Mouse (Mus musculus): ENCODE results near the gene Hps1. TPM values are rescaled to one million over a fixed set of nuclear protein-coding genes. Genes with fewer than 3 reads are reported as not detected.
"Not testable (repeated sequence)": the region's sequence is repeated elsewhere in the genome, so short reads cannot be mapped to it uniquely, and the experiment has no call there.

Hps1 gene
- 2.5 and 3.8 TPM in 2 replicates for total RNA-seq (2015; ENCODE audit: low replicate concordance)
- total RNA-seq (2017; ENCODE audit: low replicate concordance), result 2.7 and 4.0 TPM in 2 replicates

DNA sequence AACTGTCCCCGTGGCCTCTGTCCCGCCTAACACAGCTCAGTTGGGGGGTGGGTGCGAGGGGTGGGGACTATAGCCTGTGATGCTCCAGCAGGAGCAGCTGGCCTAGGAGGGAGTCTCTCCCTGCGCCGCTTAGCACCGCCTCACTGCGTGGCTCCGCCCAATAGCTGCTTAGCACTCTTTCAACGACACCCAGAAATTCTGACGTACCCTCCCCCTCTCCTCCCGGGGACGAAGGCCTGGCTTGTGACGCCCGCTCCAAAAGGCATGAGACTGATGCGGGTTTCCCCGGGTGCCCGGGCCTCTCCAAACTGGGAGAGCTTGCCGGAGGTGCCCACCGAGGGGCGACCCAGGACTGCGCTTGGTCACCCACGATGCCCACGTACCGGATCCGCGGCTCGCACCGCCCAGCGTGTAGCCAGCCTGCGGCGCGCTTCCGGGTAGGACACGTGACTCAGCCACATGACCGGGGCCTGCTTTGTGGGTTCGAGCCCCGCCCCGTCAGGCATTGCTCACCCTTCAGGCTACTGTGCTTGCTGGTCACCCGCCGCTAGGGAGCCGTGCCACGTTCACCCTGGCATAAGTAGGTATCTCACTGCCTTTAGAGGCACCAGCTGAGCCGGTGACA, at the start of gene Hps1:
TSS of gene Hps1 (minus strand) at position 448 of the 625 bp plus-strand sequence.
- ATAC-seq (replicated peaks; ENCODE audit: low FRiP score, poor library complexity, severe bottlenecking), result peak; percentile 94

DNA sequence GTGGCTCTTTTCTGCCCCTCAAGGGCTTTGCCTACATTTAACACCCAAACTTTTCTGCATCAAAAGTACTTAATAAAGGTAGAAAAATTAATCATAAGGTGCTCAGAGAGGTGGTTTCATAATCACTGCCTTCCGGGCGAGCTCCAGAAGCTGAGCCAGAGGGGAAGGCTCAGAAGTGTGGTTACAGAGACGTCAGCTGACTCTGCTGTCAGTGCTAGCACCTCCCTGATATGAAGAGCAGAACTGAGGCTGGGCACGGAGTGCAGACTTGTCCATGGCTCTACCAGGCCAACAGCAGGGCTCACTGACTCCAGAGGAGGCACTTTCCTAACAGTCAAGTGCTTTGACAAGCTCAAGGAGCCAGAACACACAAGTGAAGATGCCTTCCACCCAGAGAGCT, 49.4 kb upstream of the Hps1 start:
- no peak for ATAC-seq (replicated peaks; ENCODE audit: low FRiP score, poor library complexity, severe bottlenecking)

GRCm38 (mm10) chr19:42827843-42828242, 48.1 kb upstream of the Hps1 start:
- no peak for ATAC-seq (replicated peaks; ENCODE audit: low FRiP score, poor library complexity, severe bottlenecking)

DNA sequence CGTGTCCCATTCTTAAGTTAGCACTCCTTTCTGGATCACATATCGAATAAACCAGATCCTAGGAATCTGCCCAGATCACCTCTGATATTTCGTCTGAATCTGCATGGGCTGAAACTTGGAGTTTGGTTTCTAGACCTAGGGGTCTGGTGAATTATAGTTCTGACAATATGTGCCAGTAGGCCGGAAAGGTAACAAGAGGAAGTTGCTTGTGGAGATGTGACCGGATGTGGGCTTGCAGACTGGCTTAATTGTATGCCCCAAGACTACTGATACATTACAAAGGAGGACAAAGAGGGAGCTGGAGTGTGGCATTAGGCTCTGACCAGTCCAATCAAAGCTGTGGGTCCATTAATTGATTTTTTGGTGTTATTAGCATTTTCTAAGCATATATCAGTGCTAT, 40.3 kb upstream of the Hps1 start:
- no peak for ATAC-seq (replicated peaks; ENCODE audit: low FRiP score, poor library complexity, severe bottlenecking)

DNA sequence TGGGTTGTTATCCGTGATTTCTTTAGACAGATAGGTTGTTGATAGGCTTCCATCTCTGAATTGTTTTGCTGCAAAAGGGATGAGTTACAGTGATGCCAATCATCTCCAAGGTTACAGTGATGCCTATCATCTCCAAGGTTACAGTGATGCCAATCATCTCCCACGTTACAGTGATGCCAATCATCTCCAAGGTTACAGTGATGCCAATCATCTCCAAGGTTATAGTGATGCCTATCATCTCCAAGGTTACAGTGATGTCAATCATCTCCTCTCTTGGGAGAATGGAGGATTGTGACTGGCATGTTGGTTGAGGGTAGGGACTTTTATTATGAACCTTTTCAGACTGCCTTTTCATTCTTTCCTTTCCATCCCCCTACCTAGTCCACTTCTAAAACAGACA, 38.0 kb upstream of the Hps1 start:
- ATAC-seq (replicated peaks; ENCODE audit: low FRiP score, poor library complexity, severe bottlenecking), result no peak

GRCm38 (mm10) chr19:42816261-42816660, 36.5 kb upstream of the Hps1 start:
- ATAC-seq (replicated peaks; ENCODE audit: low FRiP score, poor library complexity, severe bottlenecking), result no peak

GRCm38 (mm10) chr19:42810140-42810539, 30.4 kb upstream of the Hps1 start:
- ATAC-seq (replicated peaks; ENCODE audit: low FRiP score, poor library complexity, severe bottlenecking), result no peak

DNA sequence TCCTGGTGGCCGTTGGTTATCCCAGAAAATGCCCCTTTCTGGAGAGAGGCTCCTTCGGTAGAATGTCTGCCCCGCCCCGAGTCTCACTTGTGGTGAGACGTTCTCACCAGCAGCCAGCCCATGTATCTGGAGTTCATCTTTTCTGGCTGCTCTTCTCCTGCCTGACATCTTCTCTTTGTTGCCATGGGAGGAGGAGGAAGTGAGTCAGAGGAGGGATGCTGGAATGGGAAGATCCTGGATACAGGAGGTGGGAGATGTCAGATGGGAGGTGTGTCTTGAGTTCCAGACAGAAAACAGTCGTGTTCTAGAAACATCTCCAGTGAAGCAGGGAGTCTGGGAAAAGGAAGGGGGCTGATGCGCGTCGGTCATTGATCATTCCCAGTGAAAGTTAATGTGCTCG, 29.7 kb upstream of the Hps1 start:
- no peak for ATAC-seq (replicated peaks; ENCODE audit: low FRiP score, poor library complexity, severe bottlenecking)

GRCm38 (mm10) chr19:42797866-42798265, 18.1 kb upstream of the Hps1 start:
- ATAC-seq (replicated peaks; ENCODE audit: low FRiP score, poor library complexity, severe bottlenecking), result no peak

GRCm38 (mm10) chr19:42795801-42796200, 16.0 kb upstream of the Hps1 start:
- no peak for ATAC-seq (replicated peaks; ENCODE audit: low FRiP score, poor library complexity, severe bottlenecking)

GRCm38 (mm10) chr19:42794914-42795613, 15.3 kb upstream of the Hps1 start:
- 0 out of 2 replicates have a peak, but pooled peaks have one; percentile 34 for ATAC-seq (replicated peaks; ENCODE audit: low FRiP score, poor library complexity, severe bottlenecking)

GRCm38 (mm10) chr19:42788311-42788710, 8.5 kb upstream of the Hps1 start:
- ATAC-seq (replicated peaks; ENCODE audit: low FRiP score, poor library complexity, severe bottlenecking), result no peak

DNA sequence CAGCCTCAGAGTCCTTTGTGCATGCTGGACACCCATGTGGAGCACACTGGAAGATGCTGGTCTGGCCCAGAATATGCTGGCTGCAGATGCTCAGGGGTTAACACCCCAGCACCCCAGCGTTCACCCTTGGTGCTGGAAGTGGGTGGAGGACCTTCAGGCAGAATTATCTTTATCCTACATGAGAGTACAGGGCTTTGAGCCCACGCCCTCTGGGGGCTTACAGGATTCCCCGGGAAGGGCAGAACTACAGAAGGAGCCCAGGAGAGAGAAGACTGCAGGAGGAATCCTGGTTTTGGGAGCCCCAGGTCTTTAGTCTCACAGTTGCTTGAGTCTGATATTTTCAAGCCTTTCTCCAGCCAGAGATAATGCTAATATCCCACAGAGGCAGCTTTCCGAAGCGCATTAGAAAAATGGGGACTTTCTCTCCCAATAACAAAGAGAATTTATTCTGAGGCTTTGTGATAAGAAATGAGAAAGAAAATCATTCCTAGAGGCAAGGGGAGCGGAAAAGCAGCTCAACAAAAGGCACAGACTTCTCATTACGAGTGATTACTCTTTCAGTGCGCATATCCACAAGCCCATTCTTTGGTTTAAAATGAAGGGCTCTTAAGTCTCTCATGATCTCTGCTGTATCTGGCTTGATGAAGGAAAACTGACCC, 5.9 kb upstream of the Hps1 start:
- no peak for ATAC-seq (replicated peaks; ENCODE audit: low FRiP score, poor library complexity, severe bottlenecking)

DNA sequence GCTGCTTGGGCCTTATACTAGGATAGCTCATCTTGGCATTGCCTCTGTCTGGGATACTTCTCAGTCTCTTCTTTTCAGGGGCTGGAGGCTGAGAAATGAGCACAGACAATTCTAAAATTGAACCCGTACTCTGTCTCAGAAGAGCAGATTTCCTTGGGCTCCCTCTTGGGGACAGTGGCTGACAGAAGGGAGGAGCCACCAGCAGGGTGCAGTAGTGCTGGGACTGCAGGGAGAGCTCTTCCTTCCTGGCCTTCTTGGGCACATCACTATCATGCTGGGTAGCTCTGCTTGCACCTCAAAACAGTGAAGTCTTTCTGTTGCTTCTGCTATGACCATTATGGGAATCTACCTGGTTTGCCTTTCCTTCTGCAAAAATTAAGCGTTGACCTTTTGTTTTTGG, 5.4 kb upstream of the Hps1 start:
- no peak for ATAC-seq (replicated peaks; ENCODE audit: low FRiP score, poor library complexity, severe bottlenecking)

DNA sequence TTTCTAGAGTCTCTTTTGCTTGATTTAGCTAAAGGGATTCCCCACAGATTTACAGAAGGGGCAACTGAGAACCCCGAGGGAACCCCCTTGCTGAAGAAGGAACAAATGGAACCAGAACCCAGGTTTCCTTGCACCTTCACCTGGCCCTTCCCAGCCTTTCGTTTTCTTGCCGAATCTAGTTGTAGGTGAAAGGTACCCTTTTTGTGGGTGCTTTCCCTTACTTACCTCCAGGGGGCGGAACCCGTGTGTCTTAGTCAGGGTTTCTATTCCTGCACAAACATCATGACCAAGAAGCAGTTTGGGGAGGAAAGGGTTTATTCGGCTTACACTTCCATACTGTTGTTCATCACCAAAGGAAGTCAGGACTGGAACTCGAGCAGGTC, 369 bp upstream of the Hps1 start:
- not testable (repeated sequence) for ATAC-seq (replicated peaks; ENCODE audit: low FRiP score, poor library complexity, severe bottlenecking)

- no peak for ATAC-seq (replicated peaks; ENCODE audit: low FRiP score, poor library complexity, severe bottlenecking)
Measured at GRCm38 (mm10) chr19:42777801-42778200, 2.0 kb downstream of the Hps1 start.

- no peak for ATAC-seq (replicated peaks; ENCODE audit: low FRiP score, poor library complexity, severe bottlenecking)
Measured at GRCm38 (mm10) chr19:42776813-42777212, 3.0 kb downstream of the Hps1 start.

- ATAC-seq (replicated peaks; ENCODE audit: low FRiP score, poor library complexity, severe bottlenecking), result no peak
Measured at GRCm38 (mm10) chr19:42770141-42770872, 9.5 kb downstream of the Hps1 start.

GRCm38 (mm10) chr19:42769648-42770047, 10.1 kb downstream of the Hps1 start:
- no peak for ATAC-seq (replicated peaks; ENCODE audit: low FRiP score, poor library complexity, severe bottlenecking)

- ATAC-seq (replicated peaks; ENCODE audit: low FRiP score, poor library complexity, severe bottlenecking), result no peak
Measured at GRCm38 (mm10) chr19:42767361-42767760, 12.4 kb downstream of the Hps1 start.

Measured in erythroid progenitor cell, adult 5-6 weeks (primary cell).